Mouse (Mus musculus) stomach, postnatal 0 days (tissue): ENCODE data around the gene Ppp2r5a.

Experiments
- CTCF ChIP-seq: IDR thresholded peaks from 2 replicates; pipeline ENCODE4 v1.5.1; 2016; ENCODE audit warnings: antibody characterized with exemption, low read depth, mild to moderate bottlenecking, moderate library complexity
- EP300 ChIP-seq: optimal IDR thresholded peaks from 2 replicates; pipeline ENCODE3; 2016; ENCODE audit warnings: antibody characterized with exemption

DNA sequence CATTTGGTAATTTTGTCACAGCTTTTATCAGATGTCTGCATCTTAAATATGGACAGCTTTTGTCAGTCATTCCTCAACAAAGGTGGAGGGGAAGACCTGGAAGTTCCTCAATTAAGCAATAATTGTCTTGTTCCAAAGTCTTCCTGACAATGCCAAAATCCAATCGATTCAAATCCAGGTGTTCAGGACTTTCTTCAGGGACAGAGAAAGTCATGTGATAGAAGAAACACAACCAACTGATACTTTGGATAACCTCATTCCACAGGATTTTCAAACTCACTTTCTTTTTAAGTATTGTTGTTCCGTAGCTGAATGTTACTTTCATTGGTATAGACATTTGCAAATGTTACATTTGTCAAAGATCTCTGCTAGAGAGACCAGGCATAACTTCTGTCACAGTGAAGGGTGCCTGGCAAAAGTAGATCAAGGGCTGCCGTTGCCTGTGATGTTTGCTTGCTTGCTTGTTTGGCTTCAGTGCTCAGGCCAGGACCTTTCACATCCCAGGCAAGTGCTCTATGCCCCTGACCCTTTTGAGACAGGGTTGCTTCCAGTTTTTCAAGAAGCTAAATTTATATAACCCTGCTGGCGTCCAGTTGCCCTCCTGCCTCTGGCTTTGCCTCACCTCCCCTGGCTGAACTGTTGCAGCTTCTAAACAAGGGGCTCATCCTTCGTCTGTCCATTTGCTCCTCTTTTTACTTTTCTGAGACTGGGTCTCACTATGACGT is 10.8 kb upstream of the Ppp2r5a start:
- TF ChIP-seq CTCF: no peak
- TF ChIP-seq EP300: no peak
